Mouse (Mus musculus) bone marrow, adult 2 months (tissue): ENCODE results near the gene 4931406P16Rik.

Experiments used
- CTCF ChIP-seq: fragments of 200-500 bp; IDR thresholded peaks from 2 replicates; pipeline ENCODE4 v1.5.1; 2011; ENCODE audit warnings: low read length, control low read depth; ENCODE audit not compliant: control insufficient read depth, insufficient read depth
- POLR2A ChIP-seq: fragments of 200-500 bp; IDR thresholded peaks from 2 replicates; pipeline ENCODE4 v1.6.1; 2011; ENCODE audit warnings: low read depth, mild to moderate bottlenecking, control low read depth, low read length, borderline replicate concordance; ENCODE audit not compliant: control insufficient read depth

DNA sequence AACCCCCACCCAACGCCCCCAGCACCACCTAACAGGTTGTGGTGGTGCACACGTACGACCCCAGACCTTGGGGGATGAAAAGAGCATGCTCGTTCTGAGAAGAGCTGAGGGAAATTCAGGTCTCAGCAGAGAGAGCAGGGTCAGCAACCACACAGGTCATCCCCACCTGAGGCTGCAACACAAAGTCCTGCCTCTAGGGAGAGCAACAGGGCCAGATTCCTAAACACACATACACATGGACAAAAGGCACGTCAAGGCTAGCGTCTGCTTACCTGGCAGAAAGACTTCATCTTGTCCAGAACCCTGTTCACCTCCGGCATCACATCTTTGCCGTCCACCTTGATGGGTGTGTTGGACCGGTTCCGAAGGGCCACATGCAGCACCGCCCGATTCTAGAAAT lies 86.5 kb downstream of the 4931406P16Rik start:
- TF ChIP-seq CTCF (0 out of 2 replicates have a peak, but pooled peaks have one; percentile 6), POLR2A (no peak)
